Mouse (Mus musculus) heart, embryonic 14.5 days (tissue): Measurements from ENCODE around the gene Nckap5. TPM values are rescaled to one million over a fixed set of nuclear protein-coding genes. Genes with fewer than 3 reads are reported as not detected.

Experiments used
- ATAC-seq: fragments of 200-750 bp; cut with Nextera tagmentation; 2 replicates; pipeline ENCODE4 v1.8.0; 2017; ENCODE audit warnings: low read depth, moderate TSS enrichment; ENCODE audit not compliant: insufficient number of reproducible peaks, insufficient read depth, low FRiP score
- H3K27ac ChIP-seq, 2 experiments: fragments of 200-500 bp in 1 of 2; fragments of 300-500 bp in 1 of 2; sonication (generic) in 1 of 2; replicated peaks in 1 of 2; 2 replicates each; pipeline ENCODE4 v1.5.1; 2012 to 2014; ENCODE audit warnings: low read depth in 2 of 2, low read length in 2 of 2, control low read depth in 1 of 2, mild to moderate bottlenecking in 1 of 2, mixed read lengths in 1 of 2; ENCODE audit not compliant: control insufficient read depth in 1 of 2, insufficient read depth in 1 of 2
- H3K27me3 ChIP-seq: fragments of 300-500 bp; sonication (generic); 2 replicates; pipeline ENCODE4 v1.6.1; 2014; ENCODE audit warnings: mild to moderate bottlenecking, low read length, control low read depth; ENCODE audit not compliant: control insufficient read depth, insufficient read depth
- H3K36me3 ChIP-seq: fragments of 300-500 bp; sonication (generic); 2 replicates; pipeline ENCODE4 v1.6.1; 2014; ENCODE audit warnings: mild to moderate bottlenecking, control low read depth, low read length, mixed read lengths; ENCODE audit not compliant: control insufficient read depth, insufficient read depth
- H3K4me1 ChIP-seq, 2 experiments: fragments of 200-500 bp in 1 of 2; fragments of 300-500 bp in 1 of 2; sonication (generic) in 1 of 2; 2 replicates each; pipeline ENCODE4 v1.6.1; 2012 to 2014; ENCODE audit warnings: low read length in 2 of 2, control low read depth in 1 of 2, mixed read lengths in 1 of 2; ENCODE audit not compliant: control insufficient read depth in 2 of 2, insufficient read depth in 2 of 2
- H3K4me2 ChIP-seq: fragments of 300-500 bp; sonication (generic); 2 replicates; pipeline ENCODE4 v1.6.1; 2014; ENCODE audit warnings: mild to moderate bottlenecking, low read length
- H3K4me3 ChIP-seq, 2 experiments: fragments of 200-500 bp in 1 of 2; fragments of 300-500 bp in 1 of 2; sonication (generic) in 1 of 2; 2 replicates each; pipeline ENCODE4 v1.5.1; 2012 to 2014; ENCODE audit warnings: low read length in 2 of 2, mild to moderate bottlenecking in 2 of 2, control low read depth in 1 of 2, low read depth in 1 of 2, moderate library complexity in 1 of 2; ENCODE audit not compliant: control insufficient read depth in 1 of 2, insufficient read depth in 1 of 2
- H3K9ac ChIP-seq: fragments of 300-500 bp; sonication (generic); 2 replicates; pipeline ENCODE4 v1.6.1; 2014; ENCODE audit warnings: mild to moderate bottlenecking, low read length
- H3K9me3 ChIP-seq: fragments of 300-500 bp; sonication (generic); 2 replicates; pipeline ENCODE4 v1.6.1; 2016; ENCODE audit warnings: low read length, control low read depth; ENCODE audit not compliant: control insufficient read depth
- WGBS: fragments of 180-500 bp; shearing (Covaris S2); extraction: QIAGEN DNeasy Blood & Tissue Kit; methylation state at CpG from one replicate; pipeline ENCODE4 v1.1.7; 2014; 5-methylcytosine and 5-hydroxymethylcytosine counted together
- polyA plus RNA-seq: library from polyadenylated mRNA; unstranded; fragments of >200 nt; fragmentation: Nextera tagmentation; extraction: Ambion mirVana; gene quantifications from 2 replicates; pipeline ENCODE4 v1.2.1, GENCODE M21; 2014

The Nckap5 gene
- polyA plus RNA-seq, 1 experiment from 2014 or later = 9.4 TPM

DNA sequence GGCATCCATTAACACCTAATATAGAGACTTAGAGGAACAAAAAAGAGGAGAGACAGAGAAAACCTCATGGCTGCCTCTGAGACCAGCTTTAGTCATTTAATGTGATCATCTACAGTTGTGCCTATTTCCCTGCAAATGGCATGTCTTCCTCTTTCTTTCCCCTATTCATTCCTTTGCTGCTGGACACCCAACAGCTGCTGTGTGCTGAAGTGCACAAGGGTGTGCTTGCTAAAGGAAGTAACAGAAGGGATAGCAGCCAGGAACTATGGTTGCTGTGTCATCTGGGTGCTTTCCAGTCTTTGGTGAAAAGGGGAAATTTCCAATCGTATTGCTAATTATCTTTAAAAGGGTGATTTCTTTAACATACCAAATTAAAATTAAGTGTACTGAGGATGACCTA lies 387.9 kb downstream of the Nckap5 start:
- no peaks in the 10 kb centered on the region for H3K27me3 ChIP-seq

DNA sequence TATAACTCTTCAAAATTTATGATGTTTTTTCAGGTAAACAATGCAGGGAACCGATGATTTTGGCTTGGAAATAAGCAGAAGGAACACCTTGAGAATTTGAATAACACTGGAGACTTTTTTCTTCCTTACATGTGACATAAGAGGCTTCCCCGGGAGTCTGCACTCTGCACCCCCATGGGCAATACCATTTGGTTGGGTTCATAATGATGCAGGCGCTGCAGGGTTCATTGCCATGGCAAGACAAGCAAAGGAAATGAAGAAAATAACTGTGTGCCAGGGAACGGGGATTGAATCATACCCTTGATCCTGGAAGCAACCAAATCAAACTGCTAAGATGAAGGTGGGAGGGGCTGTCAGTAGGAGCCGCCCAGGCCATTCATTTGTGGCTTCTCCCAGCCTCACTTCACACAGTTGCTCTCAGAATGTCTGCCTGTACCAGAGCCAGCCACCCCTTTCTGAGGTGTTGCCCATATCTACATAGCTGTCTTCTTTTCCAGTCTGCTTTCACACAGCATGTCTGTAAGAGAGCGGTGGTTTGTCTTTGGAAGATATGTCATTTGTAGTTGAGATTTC lies 392.5 kb downstream of the Nckap5 start:
- H3K9me3 ChIP-seq = no peaks in the 10 kb centered on the region
- H3K36me3 ChIP-seq = no peaks in the 10 kb centered on the region

More for the DNA sequence above, 387.9 kb downstream of the Nckap5 start:
- Histone ChIP-seq H3K36me3 (no peaks in the 10 kb centered on the region), H3K4me3 (no peak overlapping the region), H3K27ac (no peak overlapping the region), H3K9ac (no peak overlapping the region), H3K4me1 (peaks cover 0 to 4% of the 10 kb centered on the region in 2 experiments; a peak in 2 of 4 replicates), H3K9me3 (no peaks in the 10 kb centered on the region), H3K4me2 (no peak overlapping the region)
- ATAC-seq = no peak
- WGBS = 62% methylated on average over 1 of the region's 1 CpGs

DNA sequence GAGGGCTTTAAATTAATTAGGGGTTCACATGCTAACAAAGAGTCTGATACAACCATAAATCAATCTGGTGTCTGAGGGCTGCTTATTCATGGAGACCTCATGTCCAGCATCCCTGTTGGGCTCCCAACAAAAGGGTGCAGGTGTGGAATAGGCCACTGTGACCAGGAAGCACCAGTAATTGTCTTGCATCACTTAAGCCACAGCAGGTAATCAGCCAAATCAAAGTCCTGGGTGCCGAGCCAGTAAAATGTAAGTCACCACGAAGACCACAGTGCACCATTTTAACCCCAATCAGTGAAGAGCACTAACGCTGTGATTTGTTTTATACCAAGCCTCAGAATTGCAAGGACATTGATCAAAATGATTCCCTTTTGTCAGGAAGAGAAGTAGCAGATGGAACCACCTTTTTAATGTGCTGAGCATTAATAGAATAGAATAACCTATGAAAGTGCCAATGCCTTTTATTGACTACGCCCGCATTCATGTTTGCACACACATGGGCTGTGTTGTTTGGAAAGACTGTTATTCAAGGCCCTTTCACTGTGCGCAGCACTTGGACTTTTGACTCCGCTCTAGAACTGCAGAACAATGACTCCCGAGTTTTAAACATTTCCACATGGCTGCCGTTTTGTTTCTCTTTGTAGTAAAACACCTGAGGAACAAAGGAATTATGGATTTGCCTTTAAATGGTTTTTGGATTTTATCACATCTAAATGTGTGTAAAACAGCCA lies 393.5 kb downstream of the Nckap5 start:
- no peak overlapping the region for H3K9ac ChIP-seq
- H3K36me3 ChIP-seq = no peaks in the 10 kb centered on the region
- no peaks in the 10 kb centered on the region for H3K27me3 ChIP-seq
- no peak overlapping the region for H3K27ac ChIP-seq
- H3K9me3 ChIP-seq = no peaks in the 10 kb centered on the region
- H3K4me2 ChIP-seq = no peak overlapping the region
- H3K4me1 ChIP-seq = no peaks in the 10 kb centered on the region
- no peak overlapping the region for H3K4me3 ChIP-seq
- no peak for ATAC-seq
- 84% methylated on average over 9 of the region's 9 CpGs for WGBS

More for the DNA sequence above, 392.5 kb downstream of the Nckap5 start:
- Histone ChIP-seq H3K27ac (no peak overlapping the region), H3K4me3 (no peak overlapping the region), H3K4me1 (no peaks in the 10 kb centered on the region), H3K4me2 (no peak overlapping the region), H3K27me3 (no peaks in the 10 kb centered on the region), H3K9ac (no peak overlapping the region)
- 80% methylated on average over 6 of the region's 6 CpGs for WGBS
- ATAC-seq = no peak

DNA sequence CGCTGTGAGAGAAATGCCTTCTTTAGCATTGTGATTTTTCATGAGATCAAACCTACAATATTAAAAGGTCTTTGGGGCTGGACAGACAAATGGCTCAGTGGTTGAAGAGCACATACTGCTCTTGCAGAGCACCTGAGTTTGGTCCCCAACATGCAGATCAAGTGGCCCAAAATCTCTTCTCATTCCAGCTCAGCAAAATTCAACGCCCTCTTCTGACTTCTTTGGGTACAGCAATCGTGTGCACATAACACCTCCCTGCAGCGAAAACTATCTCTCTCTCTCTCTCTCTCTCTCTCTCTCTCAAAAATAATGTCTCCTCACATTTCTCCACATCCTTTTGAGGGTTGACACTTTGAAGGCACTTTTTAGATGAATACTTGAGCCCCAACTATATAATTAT lies 398.3 kb downstream of the Nckap5 start:
- Histone ChIP-seq H3K27ac (no peak overlapping the region), H3K4me1 (no peaks in the 10 kb centered on the region), H3K4me2 (no peak overlapping the region), H3K9ac (no peak overlapping the region), H3K9me3 (no peaks in the 10 kb centered on the region), H3K4me3 (no peak overlapping the region), H3K27me3 (no peaks in the 10 kb centered on the region), H3K36me3 (no peaks in the 10 kb centered on the region)
- 83% methylated on average over 4 of the region's 4 CpGs for WGBS
- no peak for ATAC-seq

DNA sequence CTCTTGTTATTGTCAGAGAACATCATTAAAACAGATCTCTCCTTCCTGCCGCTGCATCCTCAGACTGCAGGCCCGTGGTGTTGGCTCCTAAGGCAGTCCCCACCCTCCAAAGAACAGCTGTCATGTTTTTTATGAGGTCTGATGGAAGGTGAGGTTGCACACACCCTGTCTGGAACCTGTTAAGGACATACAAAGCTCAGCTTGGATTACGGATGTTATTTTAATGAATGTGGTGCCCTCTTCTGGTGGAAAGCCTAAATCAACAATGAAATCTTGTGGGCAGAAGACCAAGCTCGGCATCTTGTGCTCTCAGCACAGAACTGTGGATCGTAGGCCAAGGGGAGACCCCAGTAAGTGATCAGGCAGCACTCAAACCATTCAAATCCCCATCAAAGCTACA lies 399.0 kb downstream of the Nckap5 start:
- ATAC-seq = no peak
- no peaks in the 10 kb centered on the region for H3K27me3 ChIP-seq
- no peak overlapping the region for H3K4me2 ChIP-seq
- no peak overlapping the region for H3K9ac ChIP-seq
- no peak overlapping the region for H3K4me3 ChIP-seq
- H3K27ac ChIP-seq = no peak overlapping the region
- H3K36me3 ChIP-seq = no peaks in the 10 kb centered on the region
- no peaks in the 10 kb centered on the region for H3K4me1 ChIP-seq
- 32% methylated on average over 5 of the region's 5 CpGs for WGBS
- H3K9me3 ChIP-seq = no peaks in the 10 kb centered on the region

DNA sequence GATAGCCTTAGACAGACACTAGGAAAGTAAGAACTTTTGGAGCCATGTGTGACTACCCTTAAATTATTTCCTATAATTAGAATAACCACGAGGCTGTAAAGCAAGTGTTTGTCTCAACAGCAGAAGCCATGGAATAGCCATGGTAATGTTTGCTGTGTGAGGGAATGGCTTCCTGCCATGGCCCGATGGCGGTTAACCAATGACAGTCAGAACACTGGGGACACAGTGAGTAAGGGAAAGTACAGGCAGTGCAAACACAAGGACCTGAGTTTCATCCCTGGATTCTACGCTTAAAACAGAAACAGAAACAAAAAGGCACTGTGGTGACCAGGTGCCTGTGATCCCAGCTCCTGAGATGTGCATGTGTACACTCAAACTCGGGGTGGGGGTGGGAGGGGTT lies 419.2 kb downstream of the Nckap5 start:
- no peaks in the 10 kb centered on the region for H3K36me3 ChIP-seq
- no peak for ATAC-seq
- no peaks in the 10 kb centered on the region for H3K9me3 ChIP-seq
- H3K9ac ChIP-seq = no peak overlapping the region
- no peak overlapping the region for H3K27ac ChIP-seq
- WGBS = 71% methylated on average over 5 of the region's 5 CpGs
- H3K27me3 ChIP-seq = no peaks in the 10 kb centered on the region
- H3K4me3 ChIP-seq = no peak overlapping the region
- no peaks in the 10 kb centered on the region for H3K4me1 ChIP-seq
- H3K4me2 ChIP-seq = no peak overlapping the region

DNA sequence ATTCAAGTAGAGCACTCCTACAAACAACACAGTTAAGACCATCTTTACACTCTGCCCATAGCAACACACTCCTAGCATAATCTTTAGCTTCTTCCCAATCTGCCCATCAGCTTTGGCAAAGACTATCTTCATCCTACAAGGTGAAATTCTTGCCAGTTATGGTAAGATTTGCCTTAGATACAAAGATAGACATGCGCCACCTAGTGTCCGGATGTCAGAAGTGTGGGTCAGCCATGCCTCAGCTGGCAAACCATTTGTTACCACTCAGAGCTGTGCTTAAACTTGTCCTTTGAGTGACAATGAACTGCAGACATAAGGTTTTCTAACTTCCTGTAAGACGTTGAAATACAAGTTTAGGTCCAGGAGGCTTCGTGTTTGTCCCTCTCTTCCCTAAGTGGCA lies 422.7 kb downstream of the Nckap5 start:
- Histone ChIP-seq H3K4me1 (no peaks in the 10 kb centered on the region), H3K27me3 (no peaks in the 10 kb centered on the region), H3K4me3 (no peak overlapping the region), H3K9ac (no peak overlapping the region), H3K36me3 (no peaks in the 10 kb centered on the region), H3K27ac (no peak overlapping the region), H3K4me2 (no peak overlapping the region), H3K9me3 (no peaks in the 10 kb centered on the region)
- WGBS = 20% methylated on average over 4 of the region's 4 CpGs
- ATAC-seq = no peak

DNA sequence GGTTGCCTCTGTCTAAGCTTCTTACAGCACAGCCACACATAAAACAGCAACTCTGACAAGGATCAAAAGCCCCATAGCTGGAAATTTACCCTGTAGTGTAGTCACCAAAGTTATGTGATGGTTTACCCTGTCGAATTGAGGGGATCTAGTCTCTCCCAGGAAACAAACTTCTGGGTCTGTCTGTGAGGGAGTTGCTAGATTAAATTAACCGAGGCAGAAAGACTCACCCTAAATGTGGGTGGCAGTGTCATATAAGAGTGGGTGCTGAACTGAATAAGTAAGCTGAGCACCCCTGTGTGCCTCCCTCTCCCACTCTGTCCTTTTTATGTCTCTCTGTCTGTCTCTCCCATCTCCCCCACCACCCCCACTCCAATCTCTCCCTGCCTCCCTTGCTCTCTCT lies 425.1 kb downstream of the Nckap5 start:
- no peak for ATAC-seq
- WGBS = 78% methylated on average over 2 of the region's 2 CpGs

More for the DNA sequence above, 425.1 kb downstream of the Nckap5 start:
- no peaks in the 10 kb centered on the region for H3K36me3 ChIP-seq
- H3K4me2 ChIP-seq = no peak overlapping the region
- no peak overlapping the region for H3K9ac ChIP-seq
- no peaks in the 10 kb centered on the region for H3K4me1 ChIP-seq
- no peaks in the 10 kb centered on the region for H3K27me3 ChIP-seq
- H3K27ac ChIP-seq = no peak overlapping the region
- H3K4me3 ChIP-seq = no peak overlapping the region
- H3K9me3 ChIP-seq = no peaks in the 10 kb centered on the region
